Mouse (Mus musculus) limb, embryonic 12.5 days (tissue): ENCODE measurements around the gene Nfkbid. TPM values are rescaled to one million over a fixed set of nuclear protein-coding genes. Genes with fewer than 3 reads are reported as not detected.

Experiments
- ATAC-seq: fragments of 200-750 bp; cut with Nextera tagmentation; 2 replicates; pipeline ENCODE4 v1.8.0; 2017; ENCODE audit warnings: low read depth, moderate TSS enrichment; ENCODE audit not compliant: insufficient number of reproducible peaks, insufficient read depth, low FRiP score, low TSS enrichment
- H3K27ac ChIP-seq: fragments of 300-500 bp; sonication (generic); 2 replicates; pipeline ENCODE4 v1.5.1; 2016; ENCODE audit warnings: mild to moderate bottlenecking, moderate library complexity
- H3K27me3 ChIP-seq: fragments of 300-500 bp; sonication (generic); 2 replicates; pipeline ENCODE4 v1.6.1; 2016; ENCODE audit warnings: mild to moderate bottlenecking, moderate library complexity
- H3K36me3 ChIP-seq: fragments of 300-500 bp; sonication (generic); 2 replicates; pipeline ENCODE4 v1.6.1; 2016; ENCODE audit warnings: mild to moderate bottlenecking, moderate library complexity
- H3K4me1 ChIP-seq: fragments of 300-500 bp; sonication (generic); replicated peaks from 2 replicates; pipeline ENCODE4 v1.6.1; 2016
- H3K4me2 ChIP-seq: fragments of 300-500 bp; sonication (generic); 2 replicates; pipeline ENCODE4 v1.6.1; 2016; ENCODE audit warnings: mild to moderate bottlenecking, moderate library complexity
- H3K4me3 ChIP-seq: fragments of 300-500 bp; sonication (generic); replicated peaks from 2 replicates; pipeline ENCODE4 v1.5.1; 2016; ENCODE audit warnings: mild to moderate bottlenecking
- H3K9ac ChIP-seq: fragments of 300-500 bp; sonication (generic); replicated peaks from 2 replicates; pipeline ENCODE4 v1.6.1; 2016; ENCODE audit warnings: mild to moderate bottlenecking, moderate library complexity
- H3K9me3 ChIP-seq: fragments of 300-500 bp; sonication (generic); 2 replicates; pipeline ENCODE4 v1.6.1; 2016; ENCODE audit warnings: mild to moderate bottlenecking, moderate library complexity
- WGBS: fragments of 180-500 bp; shearing (Covaris S2); methylation state at CpG from one replicate; pipeline ENCODE4 v1.1.7; 2016; 5-methylcytosine and 5-hydroxymethylcytosine counted together
- polyA plus RNA-seq: library from polyadenylated mRNA; unstranded; fragments of >200 nt; fragmentation: Nextera tagmentation; extraction: Ambion mirVana; gene quantifications from 2 replicates; pipeline ENCODE4 v1.2.1, GENCODE M21; 2016

Gene Nfkbid
- polyA plus RNA-seq, 1 experiment from 2014 or later: 1.3 TPM

DNA sequence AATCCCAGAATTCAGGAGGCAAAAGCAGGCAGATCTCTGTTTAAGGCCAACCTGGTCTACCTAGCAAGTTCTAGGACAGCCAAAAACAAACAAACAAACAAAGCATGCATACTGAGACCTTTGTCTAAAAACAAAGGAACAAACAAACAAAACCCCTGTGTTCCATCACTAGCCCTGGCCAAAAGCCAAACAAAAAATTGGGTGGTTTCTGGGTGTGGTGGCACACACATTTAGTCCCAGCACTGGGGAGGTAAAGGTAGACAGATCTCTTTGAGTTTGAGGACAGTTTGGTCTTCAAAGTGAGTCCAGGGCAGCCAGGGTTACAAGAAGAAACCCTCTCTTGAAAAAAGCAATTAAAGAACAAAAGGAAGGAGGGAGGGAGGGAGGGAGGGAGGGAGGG is 7.8 kb downstream of the Nfkbid start:
- Histone ChIP-seq H3K4me1 (no peaks in the 10 kb centered on the region; the same call in 1 of the 2 replicates), H3K36me3 (peaks cover 8% of the 10 kb centered on the region; the same call in 1 of the 2 replicates), H3K27ac (no peak overlapping the region), H3K27me3 (peaks cover 5% of the 10 kb centered on the region), H3K4me3 (no peak overlapping the region), H3K4me2 (no peak overlapping the region), H3K9ac (no peak overlapping the region), H3K9me3 (no peaks in the 10 kb centered on the region)
- no peak for ATAC-seq

GRCm38 (mm10) chr7:30430191-30430590 is 8.7 kb downstream of the Nfkbid start:
- no peak overlapping the region for H3K4me3 ChIP-seq

GRCm38 (mm10) chr7:30431793-30432192 is 10.3 kb downstream of the Nfkbid start:
- Histone ChIP-seq H3K27me3 (peaks cover 18% of the 10 kb centered on the region), H3K9ac (no peak overlapping the region), H3K36me3 (peaks cover 18% of the 10 kb centered on the region; the same call in 1 of the 2 replicates), H3K4me3 (no peak overlapping the region), H3K9me3 (no peaks in the 10 kb centered on the region), H3K4me1 (no peaks in the 10 kb centered on the region; the same call in 1 of the 2 replicates), H3K4me2 (no peak overlapping the region), H3K27ac (no peak overlapping the region)
- 16% methylated on average over 3 of the region's 3 CpGs for WGBS
- ATAC-seq: no peak

More at GRCm38 (mm10) chr7:30430191-30430590, 8.7 kb downstream of the Nfkbid start:
- Histone ChIP-seq H3K27me3 (peaks cover 4% of the 10 kb centered on the region), H3K36me3 (peaks cover 13% of the 10 kb centered on the region; the same call in 1 of the 2 replicates), H3K9ac (no peak overlapping the region), H3K9me3 (no peaks in the 10 kb centered on the region), H3K27ac (no peak overlapping the region), H3K4me1 (no peaks in the 10 kb centered on the region; the same call in 1 of the 2 replicates), H3K4me2 (no peak overlapping the region)
- 54% methylated on average over 2 of the region's 2 CpGs for WGBS
- no peak for ATAC-seq

- H3K36me3 ChIP-seq: peaks cover 25% of the 10 kb centered on the region; the same call in 1 of the 2 replicates
- no peak overlapping the region for H3K4me2 ChIP-seq
- H3K4me1 ChIP-seq: no peaks in the 10 kb centered on the region; the same call in 1 of the 2 replicates
- no peak overlapping the region for H3K4me3 ChIP-seq
- no peak for ATAC-seq
- WGBS: 2% methylated on average over 10 of the region's 10 CpGs
- no peaks in the 10 kb centered on the region for H3K9me3 ChIP-seq
- no peak overlapping the region for H3K9ac ChIP-seq
- no peak overlapping the region for H3K27ac ChIP-seq
- peaks cover 31% of the 10 kb centered on the region for H3K27me3 ChIP-seq
Observed at GRCm38 (mm10) chr7:30434238-30434637, 12.7 kb downstream of the Nfkbid start.

DNA sequence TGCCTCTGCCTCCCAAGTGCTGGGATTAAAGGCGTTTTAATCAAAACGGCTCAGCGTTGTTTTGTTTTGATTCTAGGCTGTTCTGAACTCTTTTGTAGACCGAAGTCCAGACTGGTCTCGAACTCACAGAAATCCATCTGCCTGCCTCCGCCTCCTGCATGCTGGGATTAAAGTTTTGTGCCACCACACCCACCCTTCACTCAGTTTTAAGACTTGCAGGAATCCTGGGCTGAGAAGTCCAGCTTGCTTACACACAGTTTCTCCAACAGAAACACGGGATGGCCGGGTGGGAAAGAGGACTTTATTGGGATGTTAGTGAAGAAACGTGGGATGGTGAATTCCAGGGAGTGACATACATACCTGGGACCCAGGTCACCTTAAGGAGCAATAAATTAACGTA is 13.2 kb downstream of the Nfkbid start:
- WGBS: 72% methylated on average over 10 of the region's 10 CpGs

DNA sequence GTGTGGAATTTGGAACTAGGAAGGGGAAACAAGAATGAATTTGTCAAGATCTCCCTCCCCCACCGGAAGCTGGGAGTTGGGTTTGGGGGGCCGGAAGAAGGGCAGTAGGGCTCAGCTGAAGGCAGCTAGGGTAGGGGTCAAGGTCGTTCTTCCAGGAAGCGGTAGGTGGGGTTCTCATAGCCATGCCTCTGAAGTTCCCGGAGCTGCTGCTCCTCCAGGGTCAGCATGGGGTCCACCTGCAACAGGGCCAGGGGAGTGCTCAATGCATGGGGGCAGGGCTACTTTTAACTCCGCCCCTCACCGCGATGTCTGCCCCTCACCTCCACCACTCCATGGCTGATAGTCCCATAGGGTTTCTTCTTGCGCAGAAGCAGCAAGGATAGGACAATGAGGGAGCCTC is 13.6 kb downstream of the Nfkbid start:
- peaks cover 38% of the 10 kb centered on the region for H3K27me3 ChIP-seq
- peaks cover 31% of the 10 kb centered on the region; the same call in 1 of the 2 replicates for H3K36me3 ChIP-seq
- H3K4me3 ChIP-seq: no peak overlapping the region
- ATAC-seq: no peak
- no peak overlapping the region for H3K9ac ChIP-seq
- WGBS: 34% methylated on average over 9 of the region's 9 CpGs
- H3K4me1 ChIP-seq: no peaks in the 10 kb centered on the region; the same call in 1 of the 2 replicates
- no peak overlapping the region for H3K27ac ChIP-seq
- no peak overlapping the region for H3K4me2 ChIP-seq
- no peaks in the 10 kb centered on the region for H3K9me3 ChIP-seq

More for the DNA sequence above, 13.2 kb downstream of the Nfkbid start:
- Histone ChIP-seq H3K27me3 (peaks cover 34% of the 10 kb centered on the region), H3K4me1 (no peaks in the 10 kb centered on the region; the same call in 1 of the 2 replicates), H3K27ac (no peak overlapping the region), H3K36me3 (peaks cover 27% of the 10 kb centered on the region; the same call in 1 of the 2 replicates), H3K4me3 (no peak overlapping the region), H3K9ac (no peak overlapping the region), H3K9me3 (no peaks in the 10 kb centered on the region), H3K4me2 (no peak overlapping the region)
- ATAC-seq: no peak

- 13% methylated on average over 10 of the region's 10 CpGs for WGBS
- Histone ChIP-seq H3K27me3 (peaks cover 47% of the 10 kb centered on the region), H3K9ac (no peak overlapping the region), H3K9me3 (no peaks in the 10 kb centered on the region), H3K4me2 (no peak overlapping the region), H3K27ac (no peak overlapping the region), H3K4me3 (no peak overlapping the region), H3K36me3 (peaks cover 31% of the 10 kb centered on the region; the same call in 1 of the 2 replicates), H3K4me1 (no peaks in the 10 kb centered on the region)
- no peak for ATAC-seq
Observed at GRCm38 (mm10) chr7:30436879-30437278, 15.3 kb downstream of the Nfkbid start.

DNA sequence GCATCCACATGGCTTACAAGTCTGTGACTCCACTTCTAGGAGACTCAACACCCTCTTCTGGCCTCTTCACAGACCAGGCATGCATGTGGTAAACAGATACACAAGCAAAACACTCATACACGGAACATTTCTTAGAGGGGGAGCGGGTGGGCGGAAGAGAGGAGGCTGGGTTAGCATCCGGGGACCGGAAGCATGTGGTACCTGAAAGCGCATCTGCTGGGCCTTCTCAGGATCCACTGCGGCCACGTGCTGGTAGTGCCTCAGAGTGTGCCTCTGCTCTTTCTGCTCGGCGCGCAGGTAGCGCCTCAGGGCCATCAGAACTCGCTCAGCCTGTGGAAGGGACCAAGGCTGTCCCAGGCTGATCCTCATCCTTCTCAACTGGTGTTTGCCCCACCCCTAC is 18.2 kb downstream of the Nfkbid start:
- ATAC-seq: no peak
- no peak overlapping the region for H3K4me2 ChIP-seq
- H3K9ac ChIP-seq: no peak overlapping the region
- no peak overlapping the region for H3K27ac ChIP-seq
- no peak overlapping the region for H3K4me3 ChIP-seq
- peaks cover 74% of the 10 kb centered on the region for H3K27me3 ChIP-seq
- 64% methylated on average over 13 of the region's 13 CpGs for WGBS
- H3K4me1 ChIP-seq: peaks cover 8% of the 10 kb centered on the region
- peaks cover 41% of the 10 kb centered on the region for H3K36me3 ChIP-seq
- H3K9me3 ChIP-seq: no peaks in the 10 kb centered on the region

DNA sequence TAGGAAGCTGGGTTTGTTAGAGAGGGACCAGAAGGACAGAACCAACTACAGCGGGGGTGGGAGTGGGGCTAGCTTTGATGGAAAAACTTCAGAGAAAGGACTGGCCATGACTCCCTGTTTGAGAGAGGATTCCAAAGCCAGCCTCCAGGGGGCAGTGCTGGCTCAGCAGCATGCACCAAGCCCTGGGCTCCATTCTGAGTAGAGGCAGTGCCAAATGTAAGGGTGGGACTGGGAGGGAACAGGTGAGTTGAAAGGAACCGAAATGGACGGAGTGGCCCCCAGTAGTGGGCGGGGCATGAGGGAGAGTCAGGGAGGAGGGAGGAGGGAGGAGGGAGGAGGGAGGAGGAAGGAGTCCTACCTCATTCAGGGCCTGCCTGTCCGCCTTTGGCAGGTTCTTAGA is 19.2 kb downstream of the Nfkbid start:
- H3K9me3 ChIP-seq: no peaks in the 10 kb centered on the region
- H3K27ac ChIP-seq: no peak overlapping the region
- no peak overlapping the region for H3K4me2 ChIP-seq
- 20% methylated on average over 4 of the region's 5 CpGs for WGBS
- peaks cover 77% of the 10 kb centered on the region for H3K27me3 ChIP-seq
- H3K4me3 ChIP-seq: no peak overlapping the region
- no peak overlapping the region for H3K9ac ChIP-seq
- H3K36me3 ChIP-seq: peaks cover 32% of the 10 kb centered on the region
- peaks cover 10% of the 10 kb centered on the region for H3K4me1 ChIP-seq
- ATAC-seq: no peak

DNA sequence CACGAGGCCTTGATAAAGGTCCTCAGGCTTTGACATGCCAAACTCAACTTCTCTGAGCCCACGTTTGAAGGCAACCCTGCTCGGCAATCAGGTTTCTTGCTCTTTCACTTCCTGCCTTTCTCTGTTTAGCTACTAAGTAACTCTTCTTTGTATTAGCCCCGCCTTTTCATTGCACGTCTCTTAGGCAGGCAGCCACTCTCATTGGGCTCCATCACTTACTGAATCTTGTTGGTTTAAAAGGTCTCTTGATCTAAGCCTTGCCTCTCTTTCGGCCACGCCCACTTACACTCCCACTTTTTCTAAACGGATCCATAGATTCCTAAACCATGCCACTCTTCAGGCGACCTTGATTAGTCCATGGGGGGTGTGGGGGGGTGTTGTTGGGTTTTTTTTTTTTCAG is 22.2 kb downstream of the Nfkbid start:
- no peak for ATAC-seq
- H3K27me3 ChIP-seq: peaks cover 75% of the 10 kb centered on the region
- peaks cover 10% of the 10 kb centered on the region for H3K4me1 ChIP-seq
- no peak overlapping the region for H3K9ac ChIP-seq
- H3K36me3 ChIP-seq: peaks cover 18% of the 10 kb centered on the region
- 22% methylated on average over 9 of the region's 9 CpGs for WGBS
- H3K4me2 ChIP-seq: peak overlapping the region; percentile 80
- H3K27ac ChIP-seq: no peak overlapping the region
- H3K9me3 ChIP-seq: 0 out of 2 replicates have a peak, but pooled peaks cover 8% of the 10 kb centered on the region
- no peak overlapping the region for H3K4me3 ChIP-seq

- Histone ChIP-seq H3K9ac (peak overlapping the region; percentile 71), H3K4me2 (peak overlapping the region; percentile 80), H3K27ac (no peak overlapping the region), H3K27me3 (peaks cover 79% of the 10 kb centered on the region), H3K4me3 (peak overlapping the region; percentile 73), H3K36me3 (peaks cover 18% of the 10 kb centered on the region), H3K9me3 (0 out of 2 replicates have a peak, but pooled peaks cover 8% of the 10 kb centered on the region), H3K4me1 (peaks cover 10% of the 10 kb centered on the region)
- peak; percentile 10; the same call in 1 of the 2 replicates for ATAC-seq
- WGBS: under 1% methylated on average over 38 of the region's 38 CpGs
Observed at GRCm38 (mm10) chr7:30444154-30444970, 22.8 kb downstream of the Nfkbid start.
